Mouse (Mus musculus) bone marrow macrophage, adult 2 months (primary cell): ENCODE measurements around the gene Sdk2. TPM values are rescaled to one million over a fixed set of nuclear protein-coding genes. Genes with fewer than 3 reads are reported as not detected.

Experiments
- H3K27ac ChIP-seq: 2 replicates; pipeline ENCODE4 v1.5.1; 2012; ENCODE audit warnings: low read depth, low read length; ENCODE audit not compliant: insufficient read depth
- H3K4me1 ChIP-seq: 2 replicates; pipeline ENCODE4 v1.6.1; 2012; ENCODE audit warnings: low read length; ENCODE audit not compliant: control insufficient read depth, insufficient read depth
- H3K4me3 ChIP-seq: 2 replicates; pipeline ENCODE4 v1.5.1; 2012; ENCODE audit warnings: mild to moderate bottlenecking, low read length, moderate library complexity; ENCODE audit not compliant: insufficient read depth
- CTCF ChIP-seq: IDR thresholded peaks from 2 replicates; pipeline ENCODE4 v1.5.1; 2012; ENCODE audit warnings: low read depth, mild to moderate bottlenecking, low read length, moderate library complexity
- POLR2A ChIP-seq: IDR thresholded peaks from 2 replicates; pipeline ENCODE4 v1.6.1; 2012; ENCODE audit warnings: mild to moderate bottlenecking, low read depth, low read length, borderline replicate concordance
- polyA plus RNA-seq: library from polyadenylated mRNA; stranded (reverse); fragments of >200 nt; gene quantifications from 2 replicates; pipeline ENCODE4 v1.2.4, GENCODE M21; 2012; ENCODE audit not compliant: missing spikeins, insufficient read depth, insufficient read length

The Sdk2 gene
- polyA plus RNA-seq, 1 experiment = not detected

DNA sequence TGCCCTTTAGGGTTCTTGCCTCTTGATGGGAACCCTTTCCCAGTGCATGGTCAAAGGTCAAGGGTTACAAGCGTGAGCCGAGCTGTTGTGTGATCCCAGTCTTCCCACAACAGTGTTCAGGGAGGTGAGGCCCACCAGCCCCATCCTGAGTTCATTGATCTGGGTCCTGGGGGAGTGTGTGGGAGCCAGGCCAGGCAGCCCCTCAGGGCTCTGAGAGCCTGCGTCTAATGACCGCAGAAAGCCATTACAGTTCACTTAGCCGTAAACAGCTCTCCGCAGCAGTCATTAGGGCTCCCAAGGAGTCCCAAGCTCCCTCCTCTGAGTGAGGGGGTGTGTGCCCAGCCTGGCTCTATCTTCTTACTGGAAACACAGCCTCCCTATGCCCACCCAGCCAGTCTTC lies 66.8 kb downstream of the Sdk2 start:
- no peak for TF ChIP-seq POLR2A
- no peaks in the 10 kb centered on the region for H3K4me1 ChIP-seq

DNA sequence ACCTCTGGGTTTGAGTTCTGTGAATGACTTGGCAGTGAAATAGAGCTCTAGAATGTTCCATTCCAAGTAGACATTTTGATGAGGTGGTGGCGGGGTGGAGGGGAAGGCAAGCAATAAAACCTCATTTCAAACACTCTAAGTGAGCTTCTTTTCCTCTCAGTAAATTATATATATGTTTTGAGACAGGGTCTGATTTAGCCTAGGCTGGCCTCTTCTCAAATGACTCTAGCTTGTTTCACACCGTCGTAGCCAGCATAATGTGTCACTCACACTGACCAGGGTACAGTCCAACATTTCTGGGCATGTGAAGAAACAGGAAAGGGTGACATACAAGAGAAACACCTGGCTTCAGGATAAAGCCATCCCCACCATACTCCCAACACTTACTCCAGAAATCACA lies 68.1 kb downstream of the Sdk2 start:
- TF ChIP-seq CTCF (no peak), POLR2A (no peak)
- no peak overlapping the region for H3K4me3 ChIP-seq
- H3K27ac ChIP-seq = no peak overlapping the region
- no peaks in the 10 kb centered on the region for H3K4me1 ChIP-seq

More for the DNA sequence above, 66.8 kb downstream of the Sdk2 start:
- no peak overlapping the region for H3K27ac ChIP-seq
- H3K4me3 ChIP-seq = no peak overlapping the region

DNA sequence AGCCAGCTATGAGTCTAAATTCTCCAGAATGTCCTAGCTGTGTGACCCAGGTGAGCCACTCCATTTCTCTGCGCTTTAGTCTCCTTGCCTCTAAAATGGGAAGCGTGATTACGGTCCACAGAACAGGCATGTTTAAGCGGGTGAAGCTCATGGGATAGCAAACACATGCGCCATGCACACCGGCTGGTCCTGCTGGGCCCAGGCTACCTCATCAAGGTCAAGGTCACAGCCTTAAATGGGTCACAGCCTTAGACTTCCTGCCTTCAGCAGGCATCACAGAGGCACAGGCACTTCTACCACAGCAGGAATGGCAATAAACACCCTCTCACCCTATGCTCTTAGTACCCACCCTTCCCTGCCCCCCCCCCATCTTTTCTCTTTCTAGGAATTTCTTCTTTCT lies 72.9 kb downstream of the Sdk2 start:
- Histone ChIP-seq H3K4me1 (no peaks in the 10 kb centered on the region), H3K27ac (no peak overlapping the region), H3K4me3 (no peak overlapping the region)
- TF ChIP-seq CTCF (no peak), POLR2A (no peak)

DNA sequence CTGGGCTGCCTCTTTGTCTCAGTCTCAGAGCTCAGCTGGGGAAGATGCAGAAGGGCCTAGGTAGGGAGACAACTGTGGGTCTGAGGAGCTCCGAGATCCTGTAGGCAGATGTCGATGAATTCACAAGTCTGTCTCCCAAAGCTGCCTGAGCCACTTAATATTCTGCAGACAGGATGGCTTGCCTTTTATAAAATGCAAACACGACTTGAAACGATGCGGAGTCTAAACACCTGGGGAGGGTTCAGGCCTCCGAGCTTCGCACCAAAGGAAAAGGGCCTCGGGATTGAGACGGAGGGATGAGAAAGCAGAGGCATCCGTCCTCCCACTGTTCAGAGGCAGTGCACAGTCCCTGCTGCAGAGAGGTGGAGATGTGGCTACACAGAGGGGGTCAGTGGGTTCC lies 74.0 kb downstream of the Sdk2 start:
- H3K4me3 ChIP-seq = no peak overlapping the region
- no peak overlapping the region for H3K27ac ChIP-seq
- TF ChIP-seq CTCF (no peak), POLR2A (no peak)
- no peaks in the 10 kb centered on the region for H3K4me1 ChIP-seq

DNA sequence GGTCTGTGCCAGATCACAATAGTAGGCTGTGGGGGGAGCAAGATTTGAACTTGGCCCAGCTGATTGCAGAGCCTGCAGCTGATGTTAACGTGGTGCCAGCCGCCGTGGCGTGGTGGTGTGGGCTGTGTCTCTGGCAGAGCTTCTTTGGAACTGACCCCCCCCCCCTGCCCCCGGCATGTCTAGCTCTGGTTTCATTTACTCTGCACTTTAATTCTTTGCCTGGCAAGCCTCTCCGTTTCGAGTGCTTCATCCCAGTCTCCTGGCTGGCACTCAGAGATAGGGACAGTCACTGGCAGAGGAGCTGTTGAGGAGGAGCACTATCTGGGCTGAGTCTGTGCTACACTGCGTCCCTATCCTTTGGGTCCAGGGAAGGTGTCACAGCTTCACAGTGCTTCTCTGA lies 75.0 kb downstream of the Sdk2 start:
- no peak overlapping the region for H3K27ac ChIP-seq
- H3K4me3 ChIP-seq = no peak overlapping the region
- TF ChIP-seq CTCF = no peak
- no peak for TF ChIP-seq POLR2A
- H3K4me1 ChIP-seq = no peaks in the 10 kb centered on the region

DNA sequence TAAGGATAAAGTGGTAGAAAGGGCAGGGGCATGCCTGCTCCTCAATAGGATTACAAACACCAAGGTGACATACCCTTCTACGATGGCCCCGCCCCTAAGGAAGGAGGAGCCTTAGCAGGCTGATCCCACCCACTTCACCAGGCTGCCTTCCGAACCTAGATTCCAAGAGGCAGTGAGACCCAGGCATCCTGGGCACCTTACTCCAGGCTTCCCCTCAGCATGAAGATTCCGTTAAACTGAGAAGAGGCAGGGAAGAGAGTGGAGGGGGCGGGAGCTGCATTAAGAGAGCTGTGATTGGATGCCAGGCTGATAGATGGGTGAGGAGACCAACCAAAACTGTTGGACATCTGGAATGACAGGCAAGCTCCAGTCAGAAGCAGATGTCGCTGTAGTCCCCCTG lies 76.4 kb downstream of the Sdk2 start:
- H3K4me3 ChIP-seq = no peak overlapping the region
- no peaks in the 10 kb centered on the region for H3K4me1 ChIP-seq
- no peak for TF ChIP-seq CTCF
- TF ChIP-seq POLR2A = no peak
- no peak overlapping the region for H3K27ac ChIP-seq

DNA sequence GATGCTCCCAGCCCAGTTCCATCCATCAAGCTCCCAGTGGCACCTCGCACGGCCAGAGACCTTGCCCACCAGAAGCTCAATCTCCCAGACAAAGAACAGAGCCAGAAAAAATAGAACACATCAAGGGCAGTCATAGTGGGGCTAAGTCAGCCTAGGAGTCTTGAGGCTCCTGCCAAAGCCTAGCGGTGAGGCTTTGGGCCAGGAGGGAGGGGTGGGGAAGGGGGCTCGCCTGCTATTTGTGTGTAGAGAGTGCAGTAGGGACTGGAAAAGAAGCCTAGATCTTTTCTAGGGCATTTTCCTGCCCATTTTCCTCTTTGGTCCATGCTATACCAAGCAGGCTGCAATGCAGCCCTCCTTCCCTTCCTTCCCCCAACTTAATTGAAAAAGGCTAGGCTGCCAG lies 76.8 kb downstream of the Sdk2 start:
- Histone ChIP-seq H3K4me3 (no peak overlapping the region), H3K4me1 (no peaks in the 10 kb centered on the region), H3K27ac (no peak overlapping the region)
- TF ChIP-seq POLR2A = no peak
- no peak for TF ChIP-seq CTCF

DNA sequence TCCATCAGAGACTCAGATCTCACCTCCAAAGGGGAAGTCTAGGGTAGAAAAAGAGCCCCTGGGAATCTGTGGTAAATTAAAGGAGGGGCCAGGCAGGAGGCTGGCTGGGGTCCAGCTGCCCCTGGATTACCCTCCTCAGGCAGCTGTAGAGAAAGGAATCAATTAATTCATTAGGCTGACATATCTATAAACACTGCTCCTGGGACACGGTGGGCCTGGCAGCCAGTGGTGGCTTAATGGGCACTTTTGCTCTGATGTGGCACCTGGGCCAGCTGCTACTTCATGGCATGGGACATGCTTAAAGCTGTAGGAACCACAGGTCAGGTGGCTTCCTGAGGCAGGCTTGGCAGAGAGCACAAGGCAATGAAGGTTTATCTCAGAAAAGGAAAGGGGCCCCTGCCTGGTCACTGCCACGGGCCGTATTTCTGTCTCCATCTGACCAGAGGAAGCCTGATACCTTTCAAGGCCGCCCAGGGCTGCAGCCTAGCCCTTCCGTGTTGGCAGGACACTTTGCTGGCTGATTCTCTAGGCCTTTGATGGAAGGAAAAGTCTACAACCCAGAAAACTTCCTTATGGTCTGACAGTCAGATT lies 80.9 kb downstream of the Sdk2 start:
- TF ChIP-seq CTCF = no peak
- Histone ChIP-seq H3K4me1 (no peaks in the 10 kb centered on the region), H3K4me3 (no peak overlapping the region), H3K27ac (no peak overlapping the region)

DNA sequence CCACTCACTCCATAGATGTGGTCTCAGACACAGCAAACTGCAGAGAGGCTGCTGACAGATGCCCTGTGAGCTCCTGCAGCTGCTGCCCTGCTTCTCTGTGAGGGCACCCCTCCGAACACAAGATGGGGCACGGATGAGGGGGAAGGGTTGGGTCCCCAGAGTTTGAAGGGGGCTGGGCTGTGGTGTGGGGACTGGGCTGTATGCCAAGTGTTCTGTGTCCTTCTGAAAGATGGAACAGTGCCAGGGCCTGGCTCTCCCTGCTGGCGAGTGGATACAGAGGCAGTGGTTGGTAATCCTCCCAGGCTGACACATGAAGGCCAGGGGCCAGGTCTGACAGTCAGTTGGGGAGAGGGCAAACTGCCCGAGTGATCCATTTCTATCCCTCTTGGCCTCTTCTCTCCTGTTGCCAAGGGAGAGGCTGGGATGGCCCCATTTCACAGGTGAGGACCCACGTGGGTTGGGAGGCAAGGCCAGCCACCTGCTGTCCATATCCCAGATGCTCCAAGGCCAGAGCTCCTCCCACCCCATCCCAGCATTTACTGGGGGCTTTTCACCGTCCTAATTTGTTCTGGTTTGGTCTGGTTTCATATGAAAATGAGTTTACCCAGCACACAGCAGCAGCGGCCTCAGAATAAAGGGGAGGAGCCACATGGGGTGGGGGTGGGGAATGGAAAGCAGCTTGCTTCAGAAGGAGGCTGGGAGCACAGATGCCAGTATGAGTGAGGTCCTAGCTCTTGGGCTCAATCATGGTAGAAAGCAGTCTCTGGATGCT lies 84.9 kb downstream of the Sdk2 start:
- Histone ChIP-seq H3K4me1 (no peaks in the 10 kb centered on the region), H3K27ac (no peak overlapping the region), H3K4me3 (no peak overlapping the region)
- no peak for TF ChIP-seq CTCF
- TF ChIP-seq POLR2A = no peak

DNA sequence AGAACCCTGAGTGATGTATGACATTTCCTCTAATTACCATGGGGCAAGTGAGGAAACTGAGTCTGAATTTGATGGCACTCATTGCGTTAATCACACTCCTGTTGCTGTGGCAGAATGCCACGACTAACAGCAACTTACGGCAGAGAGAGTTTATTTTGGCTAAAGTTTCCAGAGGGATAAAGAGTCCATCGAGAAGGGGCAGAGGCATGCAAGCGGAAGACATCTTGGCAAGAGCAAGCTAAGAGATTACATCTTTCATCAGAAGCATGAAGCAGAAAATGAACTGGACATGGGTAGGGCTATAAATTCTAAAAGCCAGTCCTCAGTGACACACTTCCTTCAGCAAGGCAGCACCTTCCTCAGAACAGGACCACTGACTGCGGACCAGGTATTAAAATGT lies 85.8 kb downstream of the Sdk2 start:
- H3K4me1 ChIP-seq = no peaks in the 10 kb centered on the region
- no peak overlapping the region for H3K27ac ChIP-seq
- H3K4me3 ChIP-seq = no peak overlapping the region
- TF ChIP-seq CTCF = no peak
- no peak for TF ChIP-seq POLR2A

DNA sequence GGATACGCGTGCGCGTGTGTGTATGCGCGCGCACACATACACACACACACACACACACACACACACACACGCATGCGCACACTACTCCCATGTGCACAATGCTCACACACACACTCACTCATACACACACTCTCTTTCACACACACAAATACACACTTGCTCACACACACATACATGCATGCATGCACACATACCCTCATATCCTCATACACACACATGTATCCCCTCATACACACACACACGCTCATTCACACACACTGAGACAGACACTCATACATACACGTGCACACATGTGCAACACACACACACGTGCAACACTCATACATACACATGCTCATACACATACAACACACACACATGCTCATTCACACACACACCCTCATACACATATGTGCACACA lies 88.5 kb downstream of the Sdk2 start:
- Histone ChIP-seq H3K27ac (no peak overlapping the region), H3K4me1 (no peaks in the 10 kb centered on the region), H3K4me3 (no peak overlapping the region)
- TF ChIP-seq CTCF (no peak), POLR2A (no peak)
